Mouse (Mus musculus) ES-Bruce4 (cell line): Measurements from ENCODE around the gene Zkscan16.

ENCODE experiments used
- CTCF ChIP-seq: IDR thresholded peaks from one replicate; pipeline ENCODE4 v1.8.1; 2011; ENCODE audit warnings: low read depth, low read length
- POLR2A ChIP-seq: IDR thresholded peaks from one replicate; pipeline ENCODE4 v1.8.1; 2011; ENCODE audit warnings: low read length; ENCODE audit not compliant: insufficient read depth

- TF ChIP-seq CTCF (no peak), POLR2A (no peak)
Observed at GRCm38 (mm10) chr4:58986540-58987190, 43.2 kb downstream of the Zkscan16 start, which contains the start of gene Ptgr1.
